In the genomic region with DNA sequence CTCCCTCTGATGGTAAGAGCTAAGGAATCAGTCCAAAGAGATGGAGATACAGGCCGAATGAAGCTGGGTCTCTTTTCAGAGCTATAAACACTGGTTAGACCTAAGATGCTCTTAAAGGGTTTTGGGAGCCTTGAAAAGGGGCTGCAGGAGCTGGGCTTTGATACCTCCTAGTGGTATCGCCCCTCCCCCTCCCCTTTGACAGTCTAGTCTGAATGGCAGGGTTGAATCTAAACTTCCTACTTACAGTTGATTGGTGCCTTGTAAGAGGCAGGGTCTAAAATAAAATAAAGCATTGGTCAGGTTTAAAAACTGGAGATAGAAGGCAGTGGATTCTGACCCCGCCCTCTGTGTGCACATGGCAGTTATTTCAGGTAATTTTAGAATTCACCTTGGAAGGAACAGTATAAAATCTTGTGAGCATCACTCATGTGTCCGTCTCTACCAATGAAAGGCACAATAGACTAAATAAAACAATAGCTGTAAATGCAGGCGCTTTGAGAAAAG, we compare ENCODE assay signal across 8 mouse cellular contexts. TPM values are rescaled to one million over a fixed set of nuclear protein-coding genes. Genes with fewer than 3 reads are reported as not detected.
DNase-seq lines count a peak whose midpoint lies in the region; ATAC-seq and TF ChIP-seq lines count a peak whose summit lies in the region.

No protein-coding gene starts in this region.

- peak; percentile 11 to 18 for DNase-seq in left cerebral cortex, adult 18-20 months (ENCODE audit: low spot score in 2 of 2)
- DNase-seq in left cerebral cortex, postnatal 36 days (ENCODE audit: low spot score in 2 of 2): no peak
- peak; percentile 62 for DNase-seq in MN1 (ENCODE audit: low spot score)
- peak; percentile 24 for DNase-seq in embryo, embryonic 11.5 days (ENCODE audit: low read depth, low spot score)
- peak in 2 of 3 experiments; percentile 53 to 64 for DNase-seq in liver, embryonic 14.5 days (ENCODE audit: low read depth in 3 of 3, low spot score in 3 of 3)
- DNase-seq in right cerebral cortex, postnatal 4 days: peak; percentile 69
- no peak for DNase-seq in testis, postnatal 14 days (ENCODE audit: low spot score)

- H3K27me3 ChIP-seq in hindbrain, embryonic 15.5 days: no peaks in the 10 kb centered on the region
- H3K27me3 ChIP-seq in liver, embryonic 14.5 days (ENCODE audit: control insufficient read depth, insufficient read depth, low read length): no peaks in the 10 kb centered on the region

- intact Hi-C loops in left cerebral cortex, postnatal 36 days (cut with DNase I): loop anchor here (2.0 to 5.0 kb wide), 2 partner anchors 36 to 38 kb away; no protein-coding TSS in a partner anchor

- 10% methylated on average over 5 of the region's 5 CpGs for WGBS in hindbrain, embryonic 15.5 days
- 4% methylated on average over 5 of the region's 5 CpGs for WGBS in liver, embryonic 14.5 days (ENCODE audit: insufficient replicate concordance)

- peak overlapping the region; percentile 76 for H3K4me2 ChIP-seq in hindbrain, embryonic 15.5 days
- H3K4me2 ChIP-seq in liver, embryonic 14.5 days (ENCODE audit: low read depth): peak overlapping the region; percentile 72

- H3K36me3 ChIP-seq in hindbrain, embryonic 15.5 days: no peaks in the 10 kb centered on the region
- H3K36me3 ChIP-seq in liver, embryonic 14.5 days (replicated peaks; ENCODE audit: control insufficient read depth, insufficient read depth, low read depth): 0 out of 2 replicates have a peak, but pooled peaks cover under 1% of the 10 kb centered on the region

- TF ChIP-seq EP300 in liver, embryonic 14.5 days (IDR thresholded peaks at IDR 0.05; ENCODE audit: low read depth): no peak; the same call in 1 of the 2 replicates

- no peak for TF ChIP-seq CTCF in liver, embryonic 14.5 days (IDR thresholded peaks at IDR 0.05; ENCODE audit: low read depth)

- peak; percentile 75 for ATAC-seq in hindbrain, embryonic 15.5 days (ENCODE audit: low FRiP score, low read depth)
- ATAC-seq in liver, embryonic 14.5 days (ENCODE audit: insufficient read depth): peak; percentile 70

- H3K9me3 ChIP-seq in hindbrain, embryonic 15.5 days: no peaks in the 10 kb centered on the region
- no peaks in the 10 kb centered on the region for H3K9me3 ChIP-seq in liver, embryonic 14.5 days (ENCODE audit: control insufficient read depth, low read length)

- peak overlapping the region; percentile 46 for H3K4me3 ChIP-seq in hindbrain, embryonic 15.5 days
- H3K4me3 ChIP-seq in liver, embryonic 14.5 days (ENCODE audit: insufficient read depth in 1 of 2, low read depth in 2 of 2, low read length in 2 of 2): peak overlapping the region; percentile 73 to 93

- peaks cover 20% of the 10 kb centered on the region for H3K4me1 ChIP-seq in hindbrain, embryonic 15.5 days (replicated peaks)
- peaks cover 40 to 45% of the 10 kb centered on the region in 2 experiments for H3K4me1 ChIP-seq in liver, embryonic 14.5 days (replicated peaks; ENCODE audit: control insufficient read depth in 2 of 2, insufficient read depth in 2 of 2, low read length in 1 of 2)

- peak overlapping the region; percentile 77 for H3K27ac ChIP-seq in hindbrain, embryonic 15.5 days (replicated peaks)
- H3K27ac ChIP-seq in liver, embryonic 14.5 days: peak overlapping the region; percentile 80

- H3K9ac ChIP-seq in hindbrain, embryonic 15.5 days: peak overlapping the region; percentile 37; the same call in 1 of the 2 replicates
- peak overlapping the region; percentile 86 for H3K9ac ChIP-seq in liver, embryonic 14.5 days (replicated peaks)

RNA-seq across cellular contexts. Expression of a gene that starts 2.8 kb away (rescaled TPM):
- 10 to 100 TPM; 56.8 to 67.2 TPM for total RNA-seq in left cerebral cortex, adult 18-20 months (2021)
- 10 to 100 TPM; 45.1 to 51.6 TPM for total RNA-seq in left cerebral cortex, postnatal 36 days (2021)
- 18.7 and 20.2 TPM in 2 replicates for polyA plus RNA-seq in hindbrain, embryonic 15.5 days (2015; fragmentation: Nextera tagmentation; extraction: Ambion mirVana)
- 35.2 and 50.3 TPM in 2 replicates for polyA plus RNA-seq in liver, embryonic 14.5 days (2012; rRNA removed)
- 117 and 126 TPM in 2 replicates for polyA plus RNA-seq in liver, embryonic 14.5 days (2014; fragmentation: Nextera tagmentation; extraction: Ambion mirVana)

RNA-seq across cellular contexts. Expression of a gene that starts 13.5 kb away (rescaled TPM):
- 1 to 10 TPM; 2.8 to 3.7 TPM for total RNA-seq in left cerebral cortex, adult 18-20 months (2021)
- 1 to 10 TPM; 2.6 to 3.6 TPM for total RNA-seq in left cerebral cortex, postnatal 36 days (2021)
- 0.12 TPM in 1 of 2 replicates, not detected in the other for polyA plus RNA-seq in hindbrain, embryonic 15.5 days (2015; fragmentation: Nextera tagmentation; extraction: Ambion mirVana)
- 0.01 and 0.03 TPM in 2 replicates for polyA plus RNA-seq in liver, embryonic 14.5 days (2012; rRNA removed)
- not detected in 2 replicates for polyA plus RNA-seq in liver, embryonic 14.5 days (2014; fragmentation: Nextera tagmentation; extraction: Ambion mirVana)

Comparison
In these comparisons a context has a peak if more than half of its experiments do, and no peak if none do; other contexts are left out.
1. DNase-seq: peak in left cerebral cortex, adult 18-20 months (2 of 2), MN1 (single experiment), embryo, embryonic 11.5 days (single experiment), liver, embryonic 14.5 days (2 of 3) and right cerebral cortex, postnatal 4 days (single experiment); none in left cerebral cortex, postnatal 36 days (0 of 2) and testis, postnatal 14 days (single experiment).